Mouse (Mus musculus) B cell, adult 2 months (primary cell): Measurements from ENCODE around the gene Smim11.

Experiments
- DNase-seq, 2 experiments: peaks; one replicate each; pipeline ENCODE4 v3.0.0; 2022

Gene Smim11

GRCm38 (mm10) chr16:92320361-92320760, 19.3 kb downstream of the Smim11 start:
- no peak for DNase-seq

- DNase-seq = no peak
Measured at GRCm38 (mm10) chr16:92321341-92321740, 20.3 kb downstream of the Smim11 start, which contains the start of gene Fam243. Gene Fam243 (minus strand): TSS chr16:92321441.

- no peak for DNase-seq
Measured at GRCm38 (mm10) chr16:92324309-92325061, 23.4 kb downstream of the Smim11 start.

- no peak for DNase-seq
Measured at GRCm38 (mm10) chr16:92325062-92325406, 23.9 kb downstream of the Smim11 start.

- no peak for DNase-seq
Measured at GRCm38 (mm10) chr16:92327911-92328310, 26.8 kb downstream of the Smim11 start.

- DNase-seq = no peak
Measured at GRCm38 (mm10) chr16:92330966-92331365, 29.9 kb downstream of the Smim11 start.

GRCm38 (mm10) chr16:92334600-92334999, 33.5 kb downstream of the Smim11 start:
- no peak for DNase-seq

GRCm38 (mm10) chr16:92336280-92336679, 35.2 kb downstream of the Smim11 start:
- DNase-seq = peak; percentile 64 to 65

GRCm38 (mm10) chr16:92340612-92341511, 39.8 kb downstream of the Smim11 start:
- DNase-seq = peak; percentile 62 to 67

- no peak for DNase-seq
Measured at GRCm38 (mm10) chr16:92345177-92345576, 44.1 kb downstream of the Smim11 start.

- DNase-seq = no peak
Measured at GRCm38 (mm10) chr16:92346297-92346916, 45.3 kb downstream of the Smim11 start.

- no peak for DNase-seq
Measured at GRCm38 (mm10) chr16:92348941-92349340, 47.9 kb downstream of the Smim11 start.

- DNase-seq = no peak
Measured at GRCm38 (mm10) chr16:92353295-92353694, 52.2 kb downstream of the Smim11 start.

- DNase-seq = no peak
Measured at GRCm38 (mm10) chr16:92353897-92354296, 52.8 kb downstream of the Smim11 start.

GRCm38 (mm10) chr16:92355366-92355765, 54.3 kb downstream of the Smim11 start:
- DNase-seq = no peak

GRCm38 (mm10) chr16:92355982-92356381, 54.9 kb downstream of the Smim11 start:
- DNase-seq = no peak

GRCm38 (mm10) chr16:92357023-92357422, 55.9 kb downstream of the Smim11 start:
- no peak for DNase-seq

- DNase-seq = no peak
Measured at GRCm38 (mm10) chr16:92357566-92357965, 56.5 kb downstream of the Smim11 start.

GRCm38 (mm10) chr16:92358734-92359133, 57.6 kb downstream of the Smim11 start:
- no peak for DNase-seq

- DNase-seq = no peak
Measured at GRCm38 (mm10) chr16:92359229-92359628, 58.1 kb downstream of the Smim11 start, which contains the start of gene Kcne1. Gene Kcne1 (minus strand): TSS chr16:92359468.

- no peak for DNase-seq
Measured at GRCm38 (mm10) chr16:92360711-92361110, 59.6 kb downstream of the Smim11 start.
